Mouse (Mus musculus): ENCODE data around the gene Smim5. TPM values are rescaled to one million over a fixed set of nuclear protein-coding genes. Genes with fewer than 3 reads are reported as not detected.
A peak's percentile ranks its signal among the peaks of the same experiment; 100 is the strongest.

Smim5 gene
- polyA plus RNA-seq, 1 experiment from 2014 or later, result 56.3 TPM

- WGBS, result 67% methylated on average over 10 of the region's 10 CpGs
- H3K4me3 ChIP-seq, result no peak overlapping the region
- H3K9ac ChIP-seq, result no peak overlapping the region
- ATAC-seq (replicated peaks; ENCODE audit: insufficient number of reproducible peaks, insufficient read depth, low FRiP score, low read depth), result no peak
- H3K36me3 ChIP-seq, result peaks cover 56% of the 10 kb centered on the region
- no peaks in the 10 kb centered on the region for H3K9me3 ChIP-seq (replicated peaks)
- H3K4me1 ChIP-seq (replicated peaks), result 0 out of 2 replicates have a peak, but pooled peaks cover 12% of the 10 kb centered on the region
- no peaks in the 10 kb centered on the region for H3K27me3 ChIP-seq
- H3K4me2 ChIP-seq, result no peak overlapping the region
- H3K27ac ChIP-seq, result 0 out of 2 replicates have a peak overlapping the region, but pooled peaks have one; percentile 22
Observed at GRCm38 (mm10) chr11:115955195-115955858, 55.6 kb downstream of the Smim5 start.

Other genes starting within 250 kb of the Smim5 start
- 103 and 104 TPM in 2 replicates for gene Grb2, start 191.4 kb upstream of the Smim5 start, polyA plus RNA-seq (2015; fragmentation: Nextera tagmentation; extraction: Ambion mirVana)
- gene Tmem94, start 134.5 kb upstream of the Smim5 start, polyA plus RNA-seq (2015; fragmentation: Nextera tagmentation; extraction: Ambion mirVana), result 36.7 and 38.8 TPM in 2 replicates
- gene Caskin2, start 86.3 kb upstream of the Smim5 start, polyA plus RNA-seq (2015; fragmentation: Nextera tagmentation; extraction: Ambion mirVana), result 18.0 and 22.5 TPM in 2 replicates
- 20.1 and 26.4 TPM in 2 replicates for gene Tsen54, start 85.2 kb upstream of the Smim5 start, polyA plus RNA-seq (2015; fragmentation: Nextera tagmentation; extraction: Ambion mirVana)
- gene Llgl2, start 75.9 kb upstream of the Smim5 start, polyA plus RNA-seq (2015; fragmentation: Nextera tagmentation; extraction: Ambion mirVana), result 12.7 and 17.2 TPM in 2 replicates
- 0.16 TPM in 2 replicates for gene Myo15b, start 41.6 kb upstream of the Smim5 start, polyA plus RNA-seq (2015; fragmentation: Nextera tagmentation; extraction: Ambion mirVana)
- gene Smim6, start 12.1 kb downstream of the Smim5 start, polyA plus RNA-seq (2015; fragmentation: Nextera tagmentation; extraction: Ambion mirVana), result 3.3 and 5.0 TPM in 2 replicates
- 21.4 and 21.9 TPM in 2 replicates for gene Sap30bp, start 33.3 kb downstream of the Smim5 start, polyA plus RNA-seq (2015; fragmentation: Nextera tagmentation; extraction: Ambion mirVana)
- gene Recql5, start 33.5 kb downstream of the Smim5 start, polyA plus RNA-seq (2015; fragmentation: Nextera tagmentation; extraction: Ambion mirVana), result 9.1 and 14.7 TPM in 2 replicates
- gene Itgb4, start 74.7 kb downstream of the Smim5 start, polyA plus RNA-seq (2015; fragmentation: Nextera tagmentation; extraction: Ambion mirVana), result 1.2 and 3.9 TPM in 2 replicates
- gene Galk1, start 112.8 kb downstream of the Smim5 start, polyA plus RNA-seq (2015; fragmentation: Nextera tagmentation; extraction: Ambion mirVana), result 120 and 147 TPM in 2 replicates
- 648 and 727 TPM in 2 replicates for gene H3f3b, start 128.0 kb downstream of the Smim5 start, polyA plus RNA-seq (2015; fragmentation: Nextera tagmentation; extraction: Ambion mirVana)
- gene Unk, start 130.4 kb downstream of the Smim5 start, polyA plus RNA-seq (2015; fragmentation: Nextera tagmentation; extraction: Ambion mirVana), result 19.5 and 27.3 TPM in 2 replicates
- gene Unc13d, start 178.0 kb downstream of the Smim5 start, polyA plus RNA-seq (2015; fragmentation: Nextera tagmentation; extraction: Ambion mirVana), result 1.0 and 3.9 TPM in 2 replicates
- gene Wbp2, start 187.0 kb downstream of the Smim5 start, polyA plus RNA-seq (2015; fragmentation: Nextera tagmentation; extraction: Ambion mirVana), result 121 and 139 TPM in 2 replicates
- gene Trim47, start 227.2 kb downstream of the Smim5 start, polyA plus RNA-seq (2015; fragmentation: Nextera tagmentation; extraction: Ambion mirVana), result 79.1 and 91.1 TPM in 2 replicates
- gene Trim65, start 231.2 kb downstream of the Smim5 start, polyA plus RNA-seq (2015; fragmentation: Nextera tagmentation; extraction: Ambion mirVana), result 5.0 and 5.5 TPM in 2 replicates
- gene Mrpl38, start 238.9 kb downstream of the Smim5 start, polyA plus RNA-seq (2015; fragmentation: Nextera tagmentation; extraction: Ambion mirVana), result 90.7 and 94.4 TPM in 2 replicates

Measured in heart, embryonic 15.5 days (tissue).